Mouse (Mus musculus): ENCODE measurements around the gene Gm29866. TPM values are rescaled to one million over a fixed set of nuclear protein-coding genes. Genes with fewer than 3 reads are reported as not detected.
"Not testable (repeated sequence)": the region's sequence is repeated elsewhere in the genome, so short reads cannot be mapped to it uniquely, and the experiment has no call there.

Gene Gm29866
- polyA plus RNA-seq (2012; ENCODE audit: insufficient read depth, insufficient read length, missing spikeins): not detected in 2 replicates

- H3K4me3 ChIP-seq (ENCODE audit: insufficient read depth, low read depth, low read length); H3K27ac ChIP-seq (replicated peaks; ENCODE audit: low read depth, low read length); H3K4me1 ChIP-seq (ENCODE audit: control insufficient read depth, insufficient read depth, insufficient read length, low read length): not testable (repeated sequence)
These were observed at the start of gene Gm29866 for GRCm38 (mm10) chrY:20993557-20993956. TSS of gene Gm29866 (minus strand) at chrY:20993657.

Other genes with a start within 250 kb of the Gm29866 start
- gene Gm20909, start 170.9 kb upstream of the Gm29866 start, polyA plus RNA-seq (2012; ENCODE audit: insufficient read depth, insufficient read length, missing spikeins): not detected in 2 replicates
- not detected in 2 replicates for gene Gm20865, start 247.9 kb upstream of the Gm29866 start, polyA plus RNA-seq (2012; ENCODE audit: insufficient read depth, insufficient read length, missing spikeins)

All from brown adipose tissue, adult 24 weeks (tissue).